Mouse (Mus musculus): ENCODE results near the gene Nme7. TPM values are rescaled to one million over a fixed set of nuclear protein-coding genes. Genes with fewer than 3 reads are reported as not detected.
A peak's percentile ranks its signal among the peaks of the same experiment; 100 is the strongest.

Gene Nme7
- polyA plus RNA-seq, 1 experiment from 2014 or later: 30.5 TPM

DNA sequence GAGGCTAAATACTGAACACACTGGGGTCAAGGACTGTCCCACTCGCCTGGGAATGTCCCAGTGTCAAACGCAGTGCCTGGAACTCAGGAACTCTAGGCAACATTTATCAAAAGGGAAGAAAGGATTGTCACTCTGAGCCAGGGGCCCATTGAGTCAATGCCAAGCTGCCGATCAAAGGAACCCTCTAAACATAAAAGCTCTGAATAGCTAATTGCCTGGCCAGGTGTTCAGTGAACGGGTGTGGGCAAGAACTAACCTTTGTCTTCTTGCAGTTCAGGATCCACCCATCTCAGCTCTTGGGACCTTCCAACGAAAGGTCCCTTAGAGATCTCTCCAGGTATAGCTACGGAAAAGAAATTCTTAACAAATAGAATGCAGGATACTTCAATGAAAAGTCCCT, 167.1 kb downstream of the Nme7 start:
- H3K9ac ChIP-seq (replicated peaks): no peak overlapping the region
- no peak overlapping the region for H3K27ac ChIP-seq (replicated peaks)
- WGBS: 71% methylated on average over 6 of the region's 6 CpGs
- H3K4me1 ChIP-seq: no peaks in the 10 kb centered on the region
- no peaks in the 10 kb centered on the region for H3K36me3 ChIP-seq
- no peak for ATAC-seq (ENCODE audit: low FRiP score, low read depth)
- no peak overlapping the region for H3K4me2 ChIP-seq (replicated peaks)
- no peaks in the 10 kb centered on the region for H3K27me3 ChIP-seq
- H3K4me3 ChIP-seq: no peak overlapping the region
- no peaks in the 10 kb centered on the region for H3K9me3 ChIP-seq

DNA sequence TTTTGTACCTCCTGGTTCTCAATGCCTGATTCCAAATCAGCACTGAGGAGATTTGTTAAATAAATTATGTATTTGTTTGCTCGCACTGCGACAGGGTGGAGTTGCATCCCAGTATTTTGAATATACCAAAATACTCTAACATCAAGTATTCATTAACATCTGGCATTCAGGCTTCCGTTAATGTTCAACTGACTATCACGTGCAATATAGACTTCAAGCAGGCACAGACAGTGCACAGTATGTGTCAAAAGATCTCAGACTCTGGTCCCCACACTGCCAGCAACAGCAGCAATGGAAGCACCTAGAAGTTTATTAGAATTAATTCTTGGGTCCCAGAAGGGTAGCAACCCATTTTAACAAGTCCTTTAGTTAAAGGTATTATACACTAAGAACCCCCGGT, 167.7 kb downstream of the Nme7 start:
- H3K9me3 ChIP-seq: no peaks in the 10 kb centered on the region
- no peak overlapping the region for H3K4me2 ChIP-seq (replicated peaks)
- no peaks in the 10 kb centered on the region for H3K27me3 ChIP-seq
- H3K4me3 ChIP-seq: no peak overlapping the region
- WGBS: 94% methylated on average over 5 of the region's 5 CpGs
- H3K9ac ChIP-seq (replicated peaks): no peak overlapping the region
- H3K4me1 ChIP-seq: no peaks in the 10 kb centered on the region
- H3K36me3 ChIP-seq: no peaks in the 10 kb centered on the region
- no peak overlapping the region for H3K27ac ChIP-seq (replicated peaks)
- ATAC-seq (ENCODE audit: low FRiP score, low read depth): no peak

DNA sequence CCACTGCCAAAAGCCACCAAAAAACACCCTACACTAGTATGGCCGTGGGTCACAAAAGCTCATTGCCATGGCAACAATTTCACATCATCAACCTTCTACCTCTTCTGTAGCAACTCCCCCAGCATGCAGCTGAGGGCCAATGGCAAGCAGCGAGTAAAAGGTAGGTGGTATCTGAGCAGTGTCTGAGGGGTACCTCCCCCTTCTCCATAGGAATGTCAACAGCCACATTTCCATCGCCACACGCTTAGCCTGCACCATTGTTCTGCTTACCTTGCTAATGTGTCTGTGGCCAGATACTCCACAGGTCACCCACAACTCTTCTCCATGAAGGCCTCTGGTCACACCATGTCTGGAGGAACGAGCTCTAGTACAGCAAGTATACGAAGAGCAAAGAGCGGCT, 169.5 kb downstream of the Nme7 start:
- Histone ChIP-seq H3K27ac (replicated peaks) (no peak overlapping the region), H3K4me2 (replicated peaks) (no peak overlapping the region), H3K4me3 (no peak overlapping the region), H3K27me3 (no peaks in the 10 kb centered on the region), H3K36me3 (no peaks in the 10 kb centered on the region), H3K4me1 (no peaks in the 10 kb centered on the region), H3K9me3 (no peaks in the 10 kb centered on the region), H3K9ac (replicated peaks) (no peak overlapping the region)
- no peak for ATAC-seq (ENCODE audit: low FRiP score, low read depth)
- WGBS: 91% methylated on average over 7 of the region's 7 CpGs

DNA sequence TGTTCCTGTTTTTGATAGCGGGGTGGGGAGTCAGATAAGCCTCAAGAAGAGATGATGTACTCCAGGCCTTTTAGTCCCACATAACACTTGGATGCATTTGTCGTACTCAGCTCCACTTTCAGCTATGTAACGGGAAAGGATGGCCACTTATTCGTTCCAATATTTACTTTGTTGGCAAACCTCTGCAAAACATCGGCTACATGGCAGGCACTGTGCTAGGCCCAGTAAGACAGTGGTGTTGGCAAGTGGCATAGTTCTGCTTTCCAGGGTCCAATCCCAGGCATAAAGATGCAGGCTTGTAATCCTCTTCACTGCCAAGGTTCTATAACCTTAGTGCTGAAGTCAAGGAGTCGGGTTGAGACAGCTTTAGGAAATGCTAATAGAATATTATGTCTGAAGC, 170.4 kb downstream of the Nme7 start:
- no peaks in the 10 kb centered on the region for H3K9me3 ChIP-seq
- no peak overlapping the region for H3K4me2 ChIP-seq (replicated peaks)
- WGBS: 81% methylated on average over 6 of the region's 6 CpGs
- no peaks in the 10 kb centered on the region for H3K27me3 ChIP-seq
- H3K4me1 ChIP-seq: no peaks in the 10 kb centered on the region
- no peak for ATAC-seq (ENCODE audit: low FRiP score, low read depth)
- no peak overlapping the region for H3K9ac ChIP-seq (replicated peaks)
- no peak overlapping the region for H3K27ac ChIP-seq (replicated peaks)
- no peaks in the 10 kb centered on the region for H3K36me3 ChIP-seq
- H3K4me3 ChIP-seq: no peak overlapping the region

DNA sequence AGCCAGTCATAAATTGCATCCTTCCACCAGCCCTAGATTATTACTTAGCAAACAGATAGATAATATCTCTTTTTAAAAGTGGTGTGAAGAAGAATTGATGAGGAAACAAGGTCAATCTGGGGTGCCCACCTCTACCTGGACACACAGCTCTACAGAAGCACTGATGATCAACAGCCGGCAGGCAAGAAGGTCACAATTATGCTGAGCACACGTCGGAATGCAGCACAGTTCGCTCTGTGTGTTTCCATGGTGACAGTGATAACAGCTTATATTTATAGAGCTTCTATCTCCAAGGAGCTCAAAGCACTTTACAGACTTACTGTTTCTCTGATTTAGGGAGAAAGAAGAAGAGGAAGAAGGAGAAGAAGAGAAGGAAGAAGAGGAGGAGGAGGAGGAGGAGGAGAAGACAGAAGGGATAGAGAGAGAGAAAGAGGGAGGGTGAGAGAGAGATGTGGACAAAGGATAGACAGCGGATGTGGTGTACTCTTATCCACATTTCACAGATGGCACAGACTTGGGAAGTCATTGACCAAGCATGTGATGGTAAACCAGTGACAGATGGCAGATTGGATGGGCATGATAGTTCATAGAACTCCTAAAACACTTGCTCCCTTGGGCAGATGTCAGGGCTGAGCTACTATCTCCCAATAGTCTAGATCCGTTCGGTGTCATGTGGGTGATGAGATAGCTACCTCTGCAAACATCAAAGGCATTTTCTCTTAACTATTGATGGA, 171.0 kb downstream of the Nme7 start:
- Histone ChIP-seq H3K9ac (replicated peaks) (no peak overlapping the region), H3K27ac (replicated peaks) (no peak overlapping the region), H3K4me3 (no peak overlapping the region), H3K4me2 (replicated peaks) (no peak overlapping the region), H3K27me3 (no peaks in the 10 kb centered on the region), H3K4me1 (no peaks in the 10 kb centered on the region), H3K9me3 (no peaks in the 10 kb centered on the region), H3K36me3 (no peaks in the 10 kb centered on the region)
- 79% methylated on average over 7 of the region's 7 CpGs for WGBS
- ATAC-seq (ENCODE audit: low FRiP score, low read depth): peak; percentile 54; the same call in 1 of the 2 replicates

DNA sequence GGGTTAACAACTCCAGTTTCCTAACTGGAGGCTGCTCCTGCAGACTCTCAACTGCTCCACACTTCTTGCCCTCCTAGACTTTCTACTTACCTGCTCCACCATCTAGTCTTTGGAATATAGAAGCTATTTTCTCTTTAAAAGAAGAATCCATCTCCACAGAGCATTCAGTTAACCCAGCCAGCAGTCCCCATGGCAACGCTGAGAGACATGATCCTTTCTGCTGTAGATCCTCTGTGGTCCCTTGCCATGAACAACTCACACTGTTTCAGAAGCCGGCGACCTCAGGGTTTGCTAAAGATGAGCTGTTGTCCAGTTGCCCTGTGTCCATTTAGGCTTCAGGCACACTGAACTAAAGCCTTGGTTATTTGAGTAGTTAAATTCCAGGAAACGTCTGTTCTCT, 172.0 kb downstream of the Nme7 start:
- Histone ChIP-seq H3K9ac (replicated peaks) (no peak overlapping the region), H3K4me2 (replicated peaks) (no peak overlapping the region), H3K27ac (replicated peaks) (no peak overlapping the region), H3K4me1 (no peaks in the 10 kb centered on the region), H3K9me3 (no peaks in the 10 kb centered on the region), H3K27me3 (no peaks in the 10 kb centered on the region), H3K4me3 (no peak overlapping the region), H3K36me3 (no peaks in the 10 kb centered on the region)
- ATAC-seq (ENCODE audit: low FRiP score, low read depth): no peak
- 90% methylated on average over 4 of the region's 4 CpGs for WGBS

DNA sequence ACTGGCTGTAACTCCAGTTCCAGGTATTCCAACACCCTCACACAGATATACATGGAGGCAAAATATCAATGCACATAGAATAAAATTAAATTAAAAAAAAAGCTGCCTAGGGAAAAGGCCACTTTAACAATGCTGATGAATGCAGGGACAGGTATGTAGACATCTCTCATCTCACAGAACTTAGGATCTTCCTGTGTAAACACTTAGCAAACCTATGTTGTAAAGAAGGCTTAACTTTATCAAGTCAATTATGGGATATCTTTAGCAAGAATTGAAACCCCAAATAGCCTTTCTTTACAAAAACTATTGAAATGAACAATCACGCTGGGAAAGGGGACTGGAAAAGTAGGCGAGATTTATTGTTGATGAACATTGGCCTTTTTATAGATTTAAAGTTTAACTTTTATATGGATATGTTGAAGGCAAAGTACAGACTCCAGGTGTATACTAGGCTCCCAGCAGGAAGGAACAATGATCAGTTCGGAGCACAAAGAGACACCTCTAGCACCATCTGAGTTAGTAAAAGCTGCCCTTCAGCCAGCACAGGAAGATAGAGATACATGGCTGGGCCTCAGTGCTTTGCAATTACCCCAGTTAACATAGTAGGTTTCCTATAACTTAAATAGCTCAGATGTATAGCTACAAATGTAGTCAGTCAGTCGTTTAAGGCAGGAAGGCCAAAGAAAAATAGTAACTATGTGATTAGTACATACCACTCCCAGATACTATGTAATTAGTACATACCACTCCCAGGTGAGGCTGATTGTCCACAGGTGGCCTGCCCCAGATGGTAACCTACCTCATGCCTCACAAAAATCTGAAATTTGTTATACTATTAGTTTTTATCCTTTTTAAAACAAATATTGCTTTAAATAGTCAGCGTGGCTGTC, 177.1 kb downstream of the Nme7 start:
- Histone ChIP-seq H3K9me3 (no peaks in the 10 kb centered on the region), H3K4me1 (peaks cover 5% of the 10 kb centered on the region; the same call in 1 of the 2 replicates), H3K36me3 (no peaks in the 10 kb centered on the region), H3K9ac (replicated peaks) (no peak overlapping the region), H3K4me2 (replicated peaks) (no peak overlapping the region), H3K27ac (replicated peaks) (no peak overlapping the region), H3K27me3 (no peaks in the 10 kb centered on the region), H3K4me3 (no peak overlapping the region)
- no peak for ATAC-seq (ENCODE audit: low FRiP score, low read depth)
- WGBS: 90% methylated on average over 5 of the region's 5 CpGs

DNA sequence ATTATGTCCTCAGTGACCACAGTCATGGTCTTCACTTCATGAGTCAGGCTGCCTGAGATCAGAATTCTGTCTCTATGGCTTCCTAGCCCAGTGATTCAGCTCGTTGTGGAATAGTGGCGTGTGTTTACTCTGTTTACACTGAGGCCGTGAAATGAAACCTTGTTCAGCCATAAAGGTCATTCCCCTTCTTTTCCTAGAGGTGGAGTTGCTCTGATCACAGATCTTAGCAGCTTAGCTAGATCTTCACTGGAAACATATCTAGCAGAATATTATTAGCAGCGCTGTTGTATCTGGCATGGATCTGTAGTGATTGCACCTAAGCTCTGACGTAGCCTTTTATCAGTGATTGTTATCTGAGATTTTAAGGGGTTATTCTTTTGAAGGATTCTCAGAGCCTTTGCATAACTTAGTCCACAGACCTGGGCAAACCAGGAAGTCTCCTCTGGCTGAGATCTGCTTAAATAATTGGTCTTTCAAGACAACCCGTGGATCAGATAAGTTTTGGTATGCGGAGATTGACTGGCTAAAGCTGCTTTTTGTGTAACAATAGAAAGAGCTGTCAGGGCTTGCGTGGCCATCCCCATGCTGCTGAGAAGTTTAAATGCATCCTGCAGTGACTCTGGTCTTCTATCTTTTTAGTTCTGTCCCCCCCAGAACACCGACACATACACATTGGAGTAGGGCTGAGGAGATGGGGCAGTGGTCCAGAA, 177.9 kb downstream of the Nme7 start:
- 0 out of 2 replicates have a peak, but pooled peaks have one; percentile 44 for ATAC-seq (ENCODE audit: low FRiP score, low read depth)
- H3K27ac ChIP-seq (replicated peaks): no peak overlapping the region
- H3K27me3 ChIP-seq: no peaks in the 10 kb centered on the region
- no peak overlapping the region for H3K4me2 ChIP-seq (replicated peaks)
- no peak overlapping the region for H3K9ac ChIP-seq (replicated peaks)
- H3K4me3 ChIP-seq: no peak overlapping the region
- H3K9me3 ChIP-seq: no peaks in the 10 kb centered on the region
- no peaks in the 10 kb centered on the region for H3K36me3 ChIP-seq
- peaks cover 5% of the 10 kb centered on the region; the same call in 1 of the 2 replicates for H3K4me1 ChIP-seq
- whole genome bisulfite sequencing: 45% methylated on average over 9 of the region's 9 CpGs

DNA sequence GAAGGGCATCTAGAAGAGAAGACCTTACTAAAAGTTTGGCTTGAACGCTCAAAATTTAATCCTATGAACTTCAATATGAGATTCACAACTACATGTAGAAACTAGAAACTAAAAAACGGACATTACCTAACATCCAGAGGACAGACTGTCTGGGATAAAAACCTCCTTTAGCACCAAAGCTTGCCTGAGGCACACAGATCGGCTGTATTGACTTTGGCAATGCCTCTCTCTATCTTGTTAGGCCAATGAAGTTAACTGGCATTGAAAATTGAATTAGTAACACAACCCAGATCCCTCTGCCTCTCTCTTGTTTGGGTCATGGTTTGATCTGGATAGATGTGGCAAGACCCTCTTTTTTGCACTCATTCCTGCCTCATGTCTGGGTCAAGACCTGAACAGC, 178.9 kb downstream of the Nme7 start:
- no peaks in the 10 kb centered on the region for H3K9me3 ChIP-seq
- ATAC-seq (ENCODE audit: low FRiP score, low read depth): no peak
- no peak overlapping the region for H3K27ac ChIP-seq (replicated peaks)
- H3K4me3 ChIP-seq: no peak overlapping the region
- no peaks in the 10 kb centered on the region for H3K27me3 ChIP-seq
- H3K4me2 ChIP-seq (replicated peaks): no peak overlapping the region
- 85% methylated on average over 3 of the region's 3 CpGs for WGBS
- no peaks in the 10 kb centered on the region for H3K36me3 ChIP-seq
- peaks cover 5% of the 10 kb centered on the region; the same call in 1 of the 2 replicates for H3K4me1 ChIP-seq
- H3K9ac ChIP-seq (replicated peaks): no peak overlapping the region

DNA sequence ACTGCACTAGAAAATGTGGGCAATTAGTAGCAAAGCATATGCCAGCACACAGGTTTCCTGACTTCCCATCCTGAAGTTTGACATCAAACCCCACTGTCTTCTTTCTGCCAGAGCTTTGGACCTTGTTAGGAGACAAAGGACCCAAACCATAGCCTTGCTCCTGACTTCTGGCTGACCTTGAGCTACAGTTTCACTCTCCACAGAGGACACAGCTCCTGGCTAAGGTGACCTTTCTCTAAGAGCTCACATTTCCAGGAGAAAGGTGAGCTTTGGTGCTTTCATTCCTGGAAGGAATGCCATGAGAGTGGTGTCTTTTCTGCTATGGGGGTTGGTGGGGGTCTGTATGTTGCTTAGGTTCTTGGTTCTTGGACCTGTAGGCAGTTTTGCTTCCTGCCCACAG, 179.8 kb downstream of the Nme7 start:
- Histone ChIP-seq H3K36me3 (no peaks in the 10 kb centered on the region), H3K27ac (replicated peaks) (no peak overlapping the region), H3K4me2 (replicated peaks) (no peak overlapping the region), H3K4me3 (no peak overlapping the region), H3K4me1 (peaks cover 5% of the 10 kb centered on the region; the same call in 1 of the 2 replicates), H3K9me3 (no peaks in the 10 kb centered on the region), H3K9ac (replicated peaks) (no peak overlapping the region), H3K27me3 (no peaks in the 10 kb centered on the region)
- no peak for ATAC-seq (ENCODE audit: low FRiP score, low read depth)
